Comparison of ENCODE assay signal across 14 mouse cellular contexts in genomic region chr2:106046686-106047085, GRCm38 (mm10).
"Had no signal": no experiment of that assay in that cellular context is flagged by ENCODE, and none has a peak within 500 bp of the region (broad histone marks: within the 10 kb centered on the region; RNA-seq: fewer than 3 reads in every experiment).

No protein-coding gene starts in this region.

- H3K9me3 ChIP-seq: neural tube, embryonic 13.5 days; stomach, embryonic 15.5 days had no signal

- H3K4me2 ChIP-seq: neural tube, embryonic 13.5 days; stomach, embryonic 15.5 days had no signal

- H3K4me3 ChIP-seq: neural tube, embryonic 13.5 days; stomach, embryonic 15.5 days had no signal

- H3K36me3 ChIP-seq: neural tube, embryonic 13.5 days; stomach, embryonic 15.5 days had no signal

- H3K27me3 ChIP-seq: stomach, embryonic 15.5 days had no signal

- H3K4me1 ChIP-seq: neural tube, embryonic 13.5 days; stomach, embryonic 15.5 days had no signal

- H3K9ac ChIP-seq: neural tube, embryonic 13.5 days; stomach, embryonic 15.5 days had no signal

- DNase-seq: right cerebral cortex, adult 18-20 months; right cerebral cortex, postnatal 14 days; right cerebral cortex, postnatal 25 days; right cerebral cortex, postnatal 4 days; spleen, adult 18-20 months; thymus, adult 18-20 months; thymus, adult 2 months; thymus, postnatal 14 days; thymus, postnatal 25 days; thymus, postnatal 36 days; thymus, postnatal 4 days had no signal

- H3K27ac ChIP-seq: neural tube, embryonic 13.5 days; stomach, embryonic 15.5 days; stomach, postnatal 0 days had no signal
